Mouse (Mus musculus) limb, embryonic 11.5 days (tissue): Measurements from ENCODE around the gene Lemd1. TPM values are rescaled to one million over a fixed set of nuclear protein-coding genes. Genes with fewer than 3 reads are reported as not detected.

ENCODE experiments used
- ATAC-seq: fragments of 200-750 bp; cut with Nextera tagmentation; 2 replicates; pipeline ENCODE4 v1.8.0; 2017; ENCODE audit warnings: low read depth; ENCODE audit not compliant: insufficient number of reproducible peaks, low FRiP score, low TSS enrichment
- DNase-seq: peaks from one replicate; pipeline ENCODE4 v3.0.0-alpha.2; 2015; ENCODE audit warnings: low spot score
- H3K27ac ChIP-seq: fragments of 300-500 bp; sonication (generic); replicated peaks from 2 replicates; pipeline ENCODE4 v1.5.1; 2014; ENCODE audit warnings: low read depth, mild to moderate bottlenecking, low read length
- H3K27me3 ChIP-seq: fragments of 300-500 bp; sonication (generic); 2 replicates; pipeline ENCODE4 v1.6.1; 2014; ENCODE audit warnings: mild to moderate bottlenecking, low read length, mixed read lengths; ENCODE audit not compliant: control insufficient read depth, insufficient read depth
- H3K36me3 ChIP-seq: fragments of 300-500 bp; sonication (generic); 2 replicates; pipeline ENCODE4 v1.6.1; 2014; ENCODE audit warnings: mild to moderate bottlenecking, low read length, moderate library complexity, mixed read lengths; ENCODE audit not compliant: control insufficient read depth, insufficient read depth
- H3K4me1 ChIP-seq: fragments of 300-500 bp; sonication (generic); 2 replicates; pipeline ENCODE4 v1.6.1; 2014; ENCODE audit warnings: low read length, mixed read lengths; ENCODE audit not compliant: control insufficient read depth, insufficient read depth
- H3K4me2 ChIP-seq: fragments of 300-500 bp; sonication (generic); 2 replicates; pipeline ENCODE4 v1.6.1; 2014; ENCODE audit warnings: low read depth, mild to moderate bottlenecking, moderate library complexity; ENCODE audit not compliant: severe bottlenecking
- H3K4me3 ChIP-seq: fragments of 300-500 bp; sonication (generic); 2 replicates; pipeline ENCODE4 v1.5.1; 2014; ENCODE audit warnings: low read depth, low read length
- H3K9ac ChIP-seq: fragments of 300-500 bp; sonication (generic); 2 replicates; pipeline ENCODE4 v1.6.1; 2014; ENCODE audit warnings: mild to moderate bottlenecking, low read length
- H3K9me3 ChIP-seq: fragments of 300-500 bp; sonication (generic); 2 replicates; pipeline ENCODE4 v1.6.1; 2016; ENCODE audit warnings: low read length; ENCODE audit not compliant: control insufficient read depth
- WGBS: fragments of 180-500 bp; shearing (Covaris S2); extraction: QIAGEN DNeasy Blood & Tissue Kit; methylation state at CpG from one replicate; pipeline ENCODE4 v1.1.7; 2014; 5-methylcytosine and 5-hydroxymethylcytosine counted together
- polyA plus RNA-seq: library from polyadenylated mRNA; unstranded; fragments of >200 nt; fragmentation: Nextera tagmentation; extraction: Ambion mirVana; gene quantifications from 2 replicates; pipeline ENCODE4 v1.2.1, GENCODE M21; 2014

The Lemd1 gene
- polyA plus RNA-seq, 1 experiment from 2014 or later, result 1.2 TPM

GRCm38 (mm10) chr1:132298425-132298800, 107.2 kb downstream of the Lemd1 start, which contains the start of gene Klhdc8a:
TSS of gene Klhdc8a (plus strand) at chr1:132298626.
- no peaks in the 10 kb centered on the region for H3K36me3 ChIP-seq
- 1% methylated on average over 28 of the region's 28 CpGs for WGBS
- H3K4me3 ChIP-seq, result peak within 1 kb of the TSS; percentile 55
- peak within 1 kb of the TSS; percentile 99 for H3K4me2 ChIP-seq
- DNase-seq (peak; percentile 60), ATAC-seq (0 out of 2 replicates have a peak, but pooled peaks have one; percentile 8)
- peaks cover 9% of the 10 kb centered on the region for H3K4me1 ChIP-seq
- H3K27ac ChIP-seq, result no peak within 1 kb of the TSS
- no peaks in the 10 kb centered on the region for H3K9me3 ChIP-seq
- H3K27me3 ChIP-seq, result peaks cover 29% of the 10 kb centered on the region
- peak within 1 kb of the TSS; percentile 55 for H3K9ac ChIP-seq

- peaks cover 9% of the 10 kb centered on the region for H3K4me1 ChIP-seq
- H3K9ac ChIP-seq, result peak overlapping the region; percentile 55
- peak overlapping the region; percentile 55 for H3K4me3 ChIP-seq
- no peak overlapping the region for H3K27ac ChIP-seq
- no peaks in the 10 kb centered on the region for H3K36me3 ChIP-seq
- DNase-seq (no peak), ATAC-seq (peak; percentile 49; the same call in 1 of the 2 replicates)
- H3K9me3 ChIP-seq, result no peaks in the 10 kb centered on the region
- peak overlapping the region; percentile 99 for H3K4me2 ChIP-seq
- WGBS, result 3% methylated on average over 61 of the region's 71 CpGs
- H3K27me3 ChIP-seq, result peaks cover 29% of the 10 kb centered on the region
These were observed 107.7 kb downstream of the Lemd1 start for GRCm38 (mm10) chr1:132298801-132299464.

GRCm38 (mm10) chr1:132299744-132300143, 108.5 kb downstream of the Lemd1 start:
- DNase-seq, result no peak
- Histone ChIP-seq H3K27me3 (peaks cover 29% of the 10 kb centered on the region), H3K4me1 (peaks cover 9% of the 10 kb centered on the region), H3K36me3 (no peaks in the 10 kb centered on the region), H3K4me3 (no peak overlapping the region), H3K9ac (no peak overlapping the region), H3K9me3 (no peaks in the 10 kb centered on the region), H3K4me2 (no peak overlapping the region), H3K27ac (no peak overlapping the region)
- ATAC-seq, result no peak
- 78% methylated on average over 5 of the region's 5 CpGs for WGBS

GRCm38 (mm10) chr1:132301242-132301641, 110.0 kb downstream of the Lemd1 start:
- no peak overlapping the region for H3K4me3 ChIP-seq
- peaks cover 9% of the 10 kb centered on the region for H3K4me1 ChIP-seq
- no peak overlapping the region for H3K9ac ChIP-seq
- H3K36me3 ChIP-seq, result no peaks in the 10 kb centered on the region
- no peaks in the 10 kb centered on the region for H3K9me3 ChIP-seq
- WGBS, result 88% methylated on average over 5 of the region's 5 CpGs
- no peak overlapping the region for H3K27ac ChIP-seq
- DNase-seq, result no peak
- no peak overlapping the region for H3K4me2 ChIP-seq
- H3K27me3 ChIP-seq, result peaks cover 29% of the 10 kb centered on the region
- no peak for ATAC-seq

GRCm38 (mm10) chr1:132302341-132302866, 111.2 kb downstream of the Lemd1 start:
- no peak overlapping the region for H3K9ac ChIP-seq
- H3K4me1 ChIP-seq, result peaks cover 9% of the 10 kb centered on the region
- H3K27ac ChIP-seq, result no peak overlapping the region
- H3K27me3 ChIP-seq, result peaks cover 24% of the 10 kb centered on the region
- no peaks in the 10 kb centered on the region for H3K36me3 ChIP-seq
- ATAC-seq (no peak), DNase-seq (no peak)
- H3K4me3 ChIP-seq, result no peak overlapping the region
- H3K4me2 ChIP-seq, result no peak overlapping the region
- 81% methylated on average over 9 of the region's 9 CpGs for WGBS
- no peaks in the 10 kb centered on the region for H3K9me3 ChIP-seq

- H3K4me1 ChIP-seq, result peaks cover 5% of the 10 kb centered on the region; the same call in 1 of the 2 replicates
- 7% methylated on average over 9 of the region's 9 CpGs for WGBS
- no peak for ATAC-seq
These were observed 113.5 kb downstream of the Lemd1 start for GRCm38 (mm10) chr1:132304618-132305214.

GRCm38 (mm10) chr1:132306160-132306559, 114.9 kb downstream of the Lemd1 start:
- H3K9me3 ChIP-seq, result no peaks in the 10 kb centered on the region
- DNase-seq (no peak), ATAC-seq (no peak)
- H3K36me3 ChIP-seq, result no peaks in the 10 kb centered on the region
- H3K4me2 ChIP-seq, result no peak overlapping the region
- H3K27me3 ChIP-seq, result no peaks in the 10 kb centered on the region
- peaks cover 7% of the 10 kb centered on the region; the same call in 1 of the 2 replicates for H3K4me1 ChIP-seq
- 36% methylated on average over 4 of the region's 4 CpGs for WGBS
- H3K27ac ChIP-seq, result no peak overlapping the region
- no peak overlapping the region for H3K9ac ChIP-seq
- no peak overlapping the region for H3K4me3 ChIP-seq

More at GRCm38 (mm10) chr1:132304618-132305214, 113.5 kb downstream of the Lemd1 start:
- Histone ChIP-seq H3K9me3 (no peaks in the 10 kb centered on the region), H3K4me3 (no peak overlapping the region), H3K4me2 (no peak overlapping the region), H3K27me3 (peaks cover 3% of the 10 kb centered on the region), H3K27ac (no peak overlapping the region), H3K9ac (no peak overlapping the region), H3K36me3 (no peaks in the 10 kb centered on the region)
- no peak for DNase-seq

- H3K27me3 ChIP-seq, result no peaks in the 10 kb centered on the region
- H3K9ac ChIP-seq, result no peak overlapping the region
- WGBS, result 10% methylated on average over 4 of the region's 4 CpGs
- no peak overlapping the region for H3K4me3 ChIP-seq
- H3K36me3 ChIP-seq, result no peaks in the 10 kb centered on the region
- no peak for ATAC-seq
- peak; percentile 67 for DNase-seq
- peaks cover 7% of the 10 kb centered on the region; the same call in 1 of the 2 replicates for H3K4me1 ChIP-seq
- H3K4me2 ChIP-seq, result no peak overlapping the region
- H3K9me3 ChIP-seq, result no peaks in the 10 kb centered on the region
- H3K27ac ChIP-seq, result no peak overlapping the region
These were observed 115.6 kb downstream of the Lemd1 start for GRCm38 (mm10) chr1:132306808-132307207.
